ENCODE assay signal across 21 mouse cellular contexts in the genomic region with DNA sequence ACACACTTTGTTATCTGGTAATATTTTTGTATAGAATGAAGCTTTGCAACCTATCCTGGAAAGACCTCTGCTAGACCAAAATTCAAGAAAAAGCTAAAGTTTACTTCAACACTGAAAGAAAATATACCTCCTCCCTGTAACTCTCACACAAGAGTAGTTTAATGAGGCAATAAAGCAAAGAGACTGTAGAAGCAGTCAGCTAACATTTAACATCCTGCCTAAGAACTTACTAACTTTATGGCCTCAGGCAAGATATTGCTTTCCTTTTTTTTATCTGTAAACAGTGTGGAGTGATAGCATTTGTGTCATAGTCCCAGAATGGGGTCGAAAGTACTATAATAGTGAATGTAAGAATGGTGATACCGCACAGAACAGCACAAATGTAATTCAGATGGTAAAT. TPM values are rescaled to one million over a fixed set of nuclear protein-coding genes. Genes with fewer than 3 reads are reported as not detected.
DNase-seq lines count a peak whose midpoint lies in the region; ATAC-seq lines count a peak whose summit lies in the region.
"Had no signal": no experiment of that assay in that cellular context is flagged by ENCODE, and none has a peak within 500 bp of the region (broad histone marks: within the 10 kb centered on the region; RNA-seq: fewer than 3 reads in every experiment).

No protein-coding gene starts in this region.

- peaks cover 8% of the 10 kb centered on the region for H3K4me1 ChIP-seq in kidney, embryonic 16.5 days (ENCODE audit: insufficient read depth, low read length)
- no peaks in the 10 kb centered on the region for H3K4me1 ChIP-seq in intestine, embryonic 16.5 days (ENCODE audit: control insufficient read depth, insufficient read depth, low read length)
- no peaks in the 10 kb centered on the region for H3K4me1 ChIP-seq in forebrain, embryonic 13.5 days
- H3K4me1 ChIP-seq: embryonic facial prominence, embryonic 15.5 days; forebrain, embryonic 10.5 days; forebrain, embryonic 15.5 days; heart, embryonic 10.5 days; hindbrain, embryonic 12.5 days had no signal

- no peak overlapping the region for H3K9ac ChIP-seq in kidney, embryonic 16.5 days (replicated peaks; ENCODE audit: low read length)
- H3K9ac ChIP-seq in intestine, embryonic 16.5 days (ENCODE audit: low read depth, low read length), result no peak overlapping the region
- H3K9ac ChIP-seq in forebrain, embryonic 13.5 days, result no peak overlapping the region
- H3K9ac ChIP-seq: embryonic facial prominence, embryonic 15.5 days; forebrain, embryonic 15.5 days; hindbrain, embryonic 12.5 days had no signal

- no peaks in the 10 kb centered on the region for H3K27me3 ChIP-seq in kidney, embryonic 16.5 days (ENCODE audit: insufficient read depth, low read length)
- no peaks in the 10 kb centered on the region for H3K27me3 ChIP-seq in intestine, embryonic 16.5 days (replicated peaks; ENCODE audit: control insufficient read depth, insufficient read depth, low read length)
- H3K27me3 ChIP-seq in forebrain, embryonic 13.5 days, result no peaks in the 10 kb centered on the region
- H3K27me3 ChIP-seq: embryonic facial prominence, embryonic 15.5 days; forebrain, embryonic 15.5 days; hindbrain, embryonic 12.5 days had no signal

- peak overlapping the region; percentile 58; the same call in 1 of the 2 replicates for H3K27ac ChIP-seq in kidney, embryonic 16.5 days (ENCODE audit: low read length)
- no peak overlapping the region for H3K27ac ChIP-seq in intestine, embryonic 16.5 days (ENCODE audit: low read length)
- no peak overlapping the region for H3K27ac ChIP-seq in forebrain, embryonic 13.5 days
- H3K27ac ChIP-seq: embryonic facial prominence, embryonic 15.5 days; forebrain, embryonic 10.5 days; forebrain, embryonic 15.5 days; heart, embryonic 10.5 days; hindbrain, embryonic 12.5 days had no signal

- H3K36me3 ChIP-seq in kidney, embryonic 16.5 days (ENCODE audit: insufficient read depth, low read length), result no peaks in the 10 kb centered on the region
- no peaks in the 10 kb centered on the region for H3K36me3 ChIP-seq in intestine, embryonic 16.5 days (ENCODE audit: control insufficient read depth, insufficient read depth, low read length)
- H3K36me3 ChIP-seq in forebrain, embryonic 13.5 days (ENCODE audit: poor library complexity, severe bottlenecking), result no peaks in the 10 kb centered on the region
- H3K36me3 ChIP-seq: embryonic facial prominence, embryonic 15.5 days; forebrain, embryonic 10.5 days; forebrain, embryonic 15.5 days; heart, embryonic 10.5 days; hindbrain, embryonic 12.5 days had no signal

- no peak overlapping the region for H3K4me2 ChIP-seq in kidney, embryonic 16.5 days (replicated peaks; ENCODE audit: low read depth, low read length)
- H3K4me2 ChIP-seq in intestine, embryonic 16.5 days (ENCODE audit: low read depth, low read length), result no peak overlapping the region
- no peak overlapping the region for H3K4me2 ChIP-seq in forebrain, embryonic 13.5 days
- H3K4me2 ChIP-seq: embryonic facial prominence, embryonic 15.5 days; forebrain, embryonic 15.5 days; hindbrain, embryonic 12.5 days had no signal

- peak; percentile 65; the same call in 1 of the 2 replicates for ATAC-seq in kidney, embryonic 16.5 days (ENCODE audit: low FRiP score, low TSS enrichment)
- peak; percentile 96 for ATAC-seq in intestine, embryonic 16.5 days
- ATAC-seq in forebrain, embryonic 13.5 days, result no peak
- ATAC-seq: forebrain, embryonic 15.5 days had no signal

- no peak for DNase-seq in kidney, adult 8-10 months
- DNase-seq in large intestine, adult 2 months (ENCODE audit: low read depth, low spot score), result peak; percentile 28
- DNase-seq in layer of hippocampus, adult 8-10 months (ENCODE audit: low spot score in 2 of 2), result no peak
- DNase-seq: adrenal gland, adult 2 months; adrenal gland, postnatal 25 days; cerebellum, adult 8-10 months; cerebellum, postnatal 14 days; embryo, embryonic 11 days; gastrocnemius, postnatal 10 days; heart, adult 18-20 months; heart, postnatal 10 days; heart, postnatal 4 days had no signal

- H3K9me3 ChIP-seq in kidney, embryonic 16.5 days (ENCODE audit: low read length), result no peaks in the 10 kb centered on the region
- H3K9me3 ChIP-seq in intestine, embryonic 16.5 days (ENCODE audit: control insufficient read depth, low read length), result no peaks in the 10 kb centered on the region
- no peaks in the 10 kb centered on the region for H3K9me3 ChIP-seq in forebrain, embryonic 13.5 days (replicated peaks)
- H3K9me3 ChIP-seq: embryonic facial prominence, embryonic 15.5 days; forebrain, embryonic 10.5 days; forebrain, embryonic 15.5 days; heart, embryonic 10.5 days; hindbrain, embryonic 12.5 days had no signal

- 19% methylated on average over 2 of the region's 2 CpGs for WGBS in kidney, embryonic 16.5 days
- WGBS in intestine, embryonic 16.5 days, result 68% methylated on average over 2 of the region's 2 CpGs
- WGBS in large intestine, adult 2 months, result 24% methylated on average over 2 of the region's 2 CpGs
- 97% methylated on average over 2 of the region's 2 CpGs for WGBS in forebrain, embryonic 13.5 days

- no peak overlapping the region for H3K4me3 ChIP-seq in kidney, embryonic 16.5 days (ENCODE audit: low read length)
- no peak overlapping the region for H3K4me3 ChIP-seq in intestine, embryonic 16.5 days (ENCODE audit: low read length)
- H3K4me3 ChIP-seq in forebrain, embryonic 13.5 days, result no peak overlapping the region
- H3K4me3 ChIP-seq: embryonic facial prominence, embryonic 15.5 days; erythroblast, embryonic 14.5 days; forebrain, embryonic 10.5 days; forebrain, embryonic 15.5 days; heart, embryonic 10.5 days; hindbrain, embryonic 12.5 days had no signal

RNA-seq across cellular contexts. Expression of a gene that starts 45.0 kb away (rescaled TPM):
- 11.9 and 13.7 TPM in 2 replicates for polyA plus RNA-seq in kidney, embryonic 16.5 days (2015; fragmentation: Nextera tagmentation; extraction: Ambion mirVana)
- 3.4 and 3.5 TPM in 2 replicates for polyA plus RNA-seq in intestine, embryonic 16.5 days (2015; fragmentation: Nextera tagmentation; extraction: Ambion mirVana)
- 1.6 and 5.0 TPM in 2 replicates for polyA plus RNA-seq in large intestine, adult 2 months (2012; rRNA removed)
- 100 to 1,000 TPM; 104 to 111 (median 109) TPM for total RNA-seq in layer of hippocampus, adult 8-10 months (2022)
- 28.2 and 29.0 TPM in 2 replicates for polyA plus RNA-seq in forebrain, embryonic 13.5 days (2015; fragmentation: Nextera tagmentation; extraction: Ambion mirVana)
